Mouse (Mus musculus): ENCODE data around the gene Pdgfb.

- TF ChIP-seq ZC3H11A (IDR thresholded peaks at IDR 0.05; ENCODE audit: borderline replicate concordance, low read depth, low read length) (no peak), CHD2 (IDR thresholded peaks at IDR 0.05; ENCODE audit: low read depth, low read length) (no peak), MAFK (IDR thresholded peaks at IDR 0.05; ENCODE audit: insufficient read depth, low read depth, low read length) (peak; percentile 100), HCFC1 (IDR thresholded peaks at IDR 0.05; ENCODE audit: borderline replicate concordance, insufficient read depth, low read length) (no peak), ZNF384 (IDR thresholded peaks at IDR 0.05; ENCODE audit: low read depth, low read length) (no peak)
Observed at GRCm38 (mm10) chr15:79986182-79986581, 28.6 kb downstream of the Pdgfb start.

All from ES-E14 (cell line).